Comparison of ENCODE assay signal across 16 mouse cellular contexts in genomic region chr6:145592531-145592998, GRCm38 (mm10). TPM values are rescaled to one million over a fixed set of nuclear protein-coding genes. Genes with fewer than 3 reads are reported as not detected.
DNase-seq lines count a peak whose midpoint lies in the region; ATAC-seq and TF ChIP-seq lines count a peak whose summit lies in the region.
"Had no signal": no experiment of that assay in that cellular context is flagged by ENCODE, and none has a peak within 500 bp of the region (broad histone marks: within the 10 kb centered on the region; RNA-seq: fewer than 3 reads in every experiment).

No protein-coding gene starts in this region.

- ATAC-seq in kidney, embryonic 16.5 days (ENCODE audit: low FRiP score, low TSS enrichment) = no peak; the same call in 1 of the 2 replicates
- peak; percentile 29 for ATAC-seq in forebrain, postnatal 0 days
- 0 out of 2 replicates have a peak, but pooled peaks have one; percentile 27 for ATAC-seq in midbrain, embryonic 13.5 days

- H3K9ac ChIP-seq in kidney, embryonic 16.5 days (replicated peaks; ENCODE audit: low read length) = no peak overlapping the region
- H3K9ac ChIP-seq in forebrain, postnatal 0 days = no peak overlapping the region
- H3K9ac ChIP-seq in midbrain, embryonic 13.5 days (replicated peaks) = no peak overlapping the region

- no peak overlapping the region for H3K4me3 ChIP-seq in kidney, embryonic 16.5 days (ENCODE audit: low read length)
- no peak overlapping the region for H3K4me3 ChIP-seq in forebrain, postnatal 0 days (ENCODE audit: low read depth, low read length)
- no peak overlapping the region for H3K4me3 ChIP-seq in midbrain, embryonic 13.5 days (replicated peaks)
- H3K4me3 ChIP-seq: left cerebral cortex, adult 2 months had no signal

- TF ChIP-seq CTCF in forebrain, postnatal 0 days (IDR thresholded peaks at IDR 0.05; ENCODE audit: low read depth) = no peak

- WGBS in kidney, embryonic 16.5 days = 32% methylated on average over 8 of the region's 8 CpGs
- 39% methylated on average over 8 of the region's 8 CpGs for WGBS in forebrain, postnatal 0 days
- 52% methylated on average over 8 of the region's 8 CpGs for WGBS in midbrain, embryonic 13.5 days

- peak overlapping the region; percentile 61 for H3K27ac ChIP-seq in kidney, embryonic 16.5 days (ENCODE audit: low read length)
- no peak overlapping the region for H3K27ac ChIP-seq in forebrain, postnatal 0 days (ENCODE audit: low read depth, low read length)
- H3K27ac ChIP-seq in midbrain, embryonic 13.5 days = 0 out of 2 replicates have a peak overlapping the region, but pooled peaks have one; percentile 7
- H3K27ac ChIP-seq: left cerebral cortex, adult 2 months; macrophage had no signal

- H3K27me3 ChIP-seq in kidney, embryonic 16.5 days (ENCODE audit: insufficient read depth, low read length) = no peaks in the 10 kb centered on the region
- H3K27me3 ChIP-seq in forebrain, postnatal 0 days (ENCODE audit: insufficient read depth, low read length) = no peaks in the 10 kb centered on the region
- no peaks in the 10 kb centered on the region for H3K27me3 ChIP-seq in midbrain, embryonic 13.5 days

- H3K9me3 ChIP-seq in kidney, embryonic 16.5 days (ENCODE audit: low read length) = no peaks in the 10 kb centered on the region
- H3K9me3 ChIP-seq in forebrain, postnatal 0 days (ENCODE audit: low read length) = no peaks in the 10 kb centered on the region
- no peaks in the 10 kb centered on the region for H3K9me3 ChIP-seq in midbrain, embryonic 13.5 days

- H3K4me2 ChIP-seq in kidney, embryonic 16.5 days (replicated peaks; ENCODE audit: low read depth, low read length) = no peak overlapping the region
- no peak overlapping the region for H3K4me2 ChIP-seq in forebrain, postnatal 0 days (ENCODE audit: low read depth)
- H3K4me2 ChIP-seq in midbrain, embryonic 13.5 days (replicated peaks) = no peak overlapping the region
- H3K4me2 ChIP-seq: heart, embryonic 11.5 days had no signal

- peak; percentile 32 to 44 for DNase-seq in cerebellum, postnatal 14 days
- DNase-seq in cerebellum, adult 18-20 months = no peak
- no peak for DNase-seq in kidney, postnatal 10 days
- DNase-seq in forebrain, postnatal 0 days = peak; percentile 63
- no peak for DNase-seq in testis, postnatal 14 days (ENCODE audit: low spot score)
- no peak for DNase-seq in cerebellum, postnatal 36 days
- DNase-seq: adrenal gland, postnatal 14 days; cerebellum, adult 9-10 months; kidney, adult 9 months had no signal

- no peaks in the 10 kb centered on the region for H3K36me3 ChIP-seq in kidney, embryonic 16.5 days (ENCODE audit: insufficient read depth, low read length)
- H3K36me3 ChIP-seq in forebrain, postnatal 0 days (ENCODE audit: insufficient read depth) = no peaks in the 10 kb centered on the region
- no peaks in the 10 kb centered on the region for H3K36me3 ChIP-seq in midbrain, embryonic 13.5 days

- peaks cover 23% of the 10 kb centered on the region for H3K4me1 ChIP-seq in kidney, embryonic 16.5 days (ENCODE audit: insufficient read depth, low read length)
- H3K4me1 ChIP-seq in forebrain, postnatal 0 days (ENCODE audit: insufficient read depth) = peaks cover 6% of the 10 kb centered on the region; the same call in 1 of the 2 replicates
- peaks cover 14% of the 10 kb centered on the region for H3K4me1 ChIP-seq in midbrain, embryonic 13.5 days (replicated peaks)

RNA-seq across cellular contexts. Expression of gene Lmntd1, which starts 21.6 kb away (rescaled TPM):
- 1.6 and 1.8 TPM in 2 replicates for polyA plus RNA-seq in kidney, embryonic 16.5 days (2015; fragmentation: Nextera tagmentation; extraction: Ambion mirVana)
- total RNA-seq in forebrain, postnatal 0 days (2014; rRNA removed) = 1.4 and 2.1 TPM in 2 replicates
- polyA plus RNA-seq in forebrain, postnatal 0 days (2015; fragmentation: Nextera tagmentation; extraction: Ambion mirVana) = 1.1 and 1.3 TPM in 2 replicates
- polyA plus RNA-seq in midbrain, embryonic 13.5 days (2015; fragmentation: Nextera tagmentation; extraction: Ambion mirVana) = 0.78 and 1.3 TPM in 2 replicates
- polyA plus RNA-seq: macrophage had no signal

RNA-seq across cellular contexts. Expression of gene Tuba3b, which starts 23.0 kb away (rescaled TPM):
- 0.31 TPM in 1 of 2 replicates, not detected in the other for polyA plus RNA-seq in kidney, embryonic 16.5 days (2015; fragmentation: Nextera tagmentation; extraction: Ambion mirVana)
- not detected in 2 replicates for total RNA-seq in forebrain, postnatal 0 days (2014; rRNA removed)
- polyA plus RNA-seq in forebrain, postnatal 0 days (2015; fragmentation: Nextera tagmentation; extraction: Ambion mirVana) = not detected in 2 replicates
- not detected in 2 replicates for polyA plus RNA-seq in midbrain, embryonic 13.5 days (2015; fragmentation: Nextera tagmentation; extraction: Ambion mirVana)
- total RNA-seq: adrenal gland, postnatal 14 days; left cerebral cortex, adult 2 months; neutrophil, adult 5-6 weeks had no signal
- polyA plus RNA-seq: heart, embryonic 11.5 days; macrophage; spleen, adult 2 months had no signal

Comparison
In these comparisons a context has a peak if more than half of its experiments do, and no peak if none do; other contexts are left out.
1. DNase-seq: peak in cerebellum, postnatal 14 days (2 of 2) and forebrain, postnatal 0 days (single experiment); none in cerebellum, adult 18-20 months (0 of 2), kidney, postnatal 10 days (single experiment), testis, postnatal 14 days (single experiment) and cerebellum, postnatal 36 days (0 of 2).